Mouse (Mus musculus) E14TG2a.4 (cell line): Measurements from ENCODE around the gene Lekr1.

Source experiments
- CTCF ChIP-seq: conservative IDR thresholded peaks from 2 replicates; pipeline ENCODE4 v1.5.1; 2014; ENCODE audit warnings: low read length
- NANOG ChIP-seq: IDR thresholded peaks from 2 replicates; pipeline ENCODE4 v1.6.1; 2014; ENCODE audit warnings: borderline replicate concordance, low read length, mixed read lengths
- POU5F1 ChIP-seq: IDR thresholded peaks from 2 replicates; pipeline ENCODE4 v1.6.1; 2014; ENCODE audit warnings: low read length, borderline replicate concordance

DNA sequence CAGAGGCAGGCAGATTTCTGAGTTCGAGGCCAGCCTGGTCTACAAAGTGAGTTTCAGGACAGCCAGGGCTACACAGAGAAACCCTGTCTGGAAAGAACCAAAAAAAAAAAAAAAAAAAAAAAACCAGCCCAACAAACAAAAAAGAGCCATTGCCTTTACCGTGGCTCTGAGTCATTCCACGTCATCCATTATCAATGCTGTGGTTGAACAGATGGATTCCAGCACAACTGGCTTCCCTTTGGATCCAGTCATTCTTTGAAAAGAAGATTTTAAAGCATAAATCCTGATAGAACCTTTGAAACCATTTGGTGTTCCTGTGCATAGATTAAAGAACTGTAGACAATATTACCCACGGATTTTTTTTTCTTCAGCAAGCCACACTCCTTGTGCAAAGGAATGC lies 32.4 kb upstream of the Lekr1 start:
- TF ChIP-seq CTCF (no peak), POU5F1 (no peak), NANOG (no peak)
